Mouse (Mus musculus) naive thymus-derived CD4-positive, alpha-beta T cell, adult 2 months (primary cell): ENCODE measurements around the gene Rbl2.

Source experiments
- DNase-seq: peaks from one replicate; pipeline ENCODE4 v3.0.0-alpha.2; 2011; ENCODE audit warnings: low read depth

Rbl2 gene

DNA sequence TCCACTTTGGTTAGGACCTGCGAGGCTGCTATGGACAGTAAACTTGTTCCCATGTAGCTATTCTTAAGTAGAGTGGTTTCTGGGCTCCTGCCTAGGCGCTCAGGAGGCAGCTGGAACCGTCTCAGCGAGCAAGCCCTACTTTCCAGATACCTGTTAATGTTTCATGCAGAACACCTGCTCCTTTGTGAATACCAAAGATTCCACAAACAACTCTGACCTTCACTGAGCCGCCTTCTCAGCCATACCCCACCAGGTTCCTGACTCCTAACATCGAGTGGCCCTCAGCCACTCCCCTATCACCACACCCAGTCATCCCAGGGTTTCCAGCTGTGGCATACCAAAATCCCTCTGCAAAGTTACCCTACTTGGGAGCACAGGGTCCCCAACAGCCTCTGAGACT, 100.3 kb downstream of the Rbl2 start:
- DNase-seq, result no peak

DNA sequence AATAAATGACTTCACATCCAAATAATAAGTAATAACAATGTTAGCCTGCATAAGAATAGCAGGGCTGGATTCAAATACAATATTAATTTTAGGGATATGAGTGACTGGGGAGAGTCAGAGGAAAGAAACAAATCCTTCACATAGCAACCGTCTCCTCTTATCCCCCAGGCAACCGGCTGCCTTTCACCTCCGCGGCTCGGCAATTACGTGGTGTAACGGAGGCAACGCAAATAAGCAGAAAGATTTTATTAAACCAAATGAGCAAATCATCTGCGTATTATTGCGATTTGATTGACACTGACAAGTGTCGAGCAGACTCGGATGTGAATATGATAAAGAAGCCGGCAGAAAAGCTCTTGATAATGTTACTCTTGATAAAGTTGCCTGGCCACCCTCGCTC, 101.1 kb downstream of the Rbl2 start:
- DNase-seq, result no peak

GRCm38 (mm10) chr8:91171605-91172004, 101.7 kb downstream of the Rbl2 start:
- DNase-seq, result no peak
